Mouse (Mus musculus) heart, postnatal 36 days (tissue): ENCODE data around the gene Vmn1r51. TPM values are rescaled to one million over a fixed set of nuclear protein-coding genes. Genes with fewer than 3 reads are reported as not detected.
"Not testable (repeated sequence)": the region's sequence is repeated elsewhere in the genome, so short reads cannot be mapped to it uniquely, and the experiment has no call there.

Experiments
- DNase-seq, 2 experiments: peaks; one replicate each; pipeline ENCODE4 v3.0.0; 2021 to 2022
- intact Hi-C: fragments of 180-260 bp; cut with DNase I; formaldehyde crosslinking; loops from one replicate; pipeline ENCODE4 v1.15.1; 2025
- total RNA-seq, 2 experiments: library from RNA; stranded (reverse); gene quantifications; 2 replicates each; pipeline ENCODE4 v1.2.3; 2021

Gene Vmn1r51
- not detected for total RNA-seq

DNA sequence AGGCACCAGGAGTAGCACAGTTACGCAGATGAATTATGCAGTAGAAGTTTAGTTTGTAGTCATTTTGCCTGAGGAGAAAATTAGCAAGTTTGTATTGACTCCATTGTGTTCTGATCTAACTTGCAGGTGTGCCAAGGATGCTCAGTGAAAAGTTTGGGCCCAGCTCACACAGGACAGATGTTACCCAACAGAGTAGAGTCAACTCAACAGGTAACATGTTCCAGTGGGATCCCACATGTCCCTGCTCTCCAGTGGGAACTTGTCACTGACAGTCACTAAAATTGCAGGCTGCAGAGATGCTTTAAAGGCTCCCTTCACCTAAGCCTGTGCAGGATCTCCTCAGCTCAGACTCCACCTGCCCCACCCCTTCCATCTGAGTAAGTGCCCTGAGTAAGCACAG is at the start of gene Vmn1r51:
TSS of gene Vmn1r51 (plus strand) at position 301 of the 400 bp plus-strand sequence.
- DNase-seq, intact Hi-C loops: not testable (repeated sequence)

DNA sequence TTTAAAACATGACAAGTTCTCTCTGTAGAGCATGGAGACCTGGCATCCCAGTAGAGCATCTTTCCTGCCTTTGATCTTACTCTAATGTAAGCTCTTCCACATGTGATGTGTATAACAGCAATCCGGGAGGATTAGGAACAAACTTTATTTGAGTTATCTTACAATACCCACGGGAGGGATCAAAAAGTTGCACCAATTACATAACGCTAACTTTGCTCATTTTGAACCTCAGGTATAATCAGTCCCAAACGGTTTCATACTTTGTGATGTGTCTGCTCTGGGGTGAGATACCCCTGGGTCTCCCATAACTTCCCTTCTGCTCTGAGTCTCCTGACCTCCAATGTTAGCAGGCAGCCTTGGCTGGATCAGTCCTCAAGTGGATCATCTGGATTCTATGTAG is 44.0 kb upstream of the Vmn1r51 start, which contains the start of gene Vmn1r49:
TSS of gene Vmn1r49 (minus strand) at position 101 of the 400 bp plus-strand sequence.
- no peak for DNase-seq
- intact Hi-C loops = no loop called here

DNA sequence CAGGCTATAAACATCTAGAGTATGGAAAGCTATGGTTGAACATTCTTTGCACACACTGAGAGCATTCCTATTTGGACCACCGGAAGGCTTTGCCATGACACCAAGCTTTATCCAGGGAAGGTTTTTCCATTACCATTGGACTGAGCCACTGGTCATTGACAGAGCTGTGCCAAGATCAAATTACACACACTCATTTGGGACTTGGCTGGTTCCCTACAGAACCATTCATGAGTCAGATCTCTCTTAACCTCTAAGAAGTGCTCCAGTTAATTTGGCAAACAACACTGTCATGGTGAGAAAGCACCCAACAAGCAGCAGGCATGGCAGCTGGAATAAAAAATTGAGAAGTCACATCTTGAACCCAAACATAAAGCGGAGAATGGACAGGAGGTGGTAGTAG is 21.8 kb upstream of the Vmn1r51 start:
- DNase-seq = no peak
- intact Hi-C loops = no loop called here

DNA sequence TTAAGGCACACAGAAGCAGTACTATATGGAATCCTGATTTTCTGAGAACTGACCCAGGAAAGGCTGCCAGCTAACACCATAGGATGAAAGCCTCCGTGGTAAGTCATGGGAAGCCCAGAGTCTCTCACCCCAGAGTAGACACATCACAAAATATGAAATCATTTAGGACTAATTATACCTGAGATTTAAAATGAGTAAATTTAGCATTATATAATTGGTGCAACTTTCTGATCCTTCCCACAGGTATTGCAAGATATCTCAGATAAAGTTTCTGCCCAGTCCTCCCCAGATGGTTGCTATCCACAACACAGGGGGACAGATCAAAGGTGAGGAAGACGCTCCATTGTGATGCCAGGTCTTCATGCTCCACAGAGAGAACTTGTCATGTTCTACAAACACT is 21.3 kb upstream of the Vmn1r51 start, which contains the start of gene Vmn1r50:
TSS of gene Vmn1r50 (plus strand) at position 301 of the 400 bp plus-strand sequence.
- intact Hi-C loops = no loop called here
- DNase-seq = no peak

DNA sequence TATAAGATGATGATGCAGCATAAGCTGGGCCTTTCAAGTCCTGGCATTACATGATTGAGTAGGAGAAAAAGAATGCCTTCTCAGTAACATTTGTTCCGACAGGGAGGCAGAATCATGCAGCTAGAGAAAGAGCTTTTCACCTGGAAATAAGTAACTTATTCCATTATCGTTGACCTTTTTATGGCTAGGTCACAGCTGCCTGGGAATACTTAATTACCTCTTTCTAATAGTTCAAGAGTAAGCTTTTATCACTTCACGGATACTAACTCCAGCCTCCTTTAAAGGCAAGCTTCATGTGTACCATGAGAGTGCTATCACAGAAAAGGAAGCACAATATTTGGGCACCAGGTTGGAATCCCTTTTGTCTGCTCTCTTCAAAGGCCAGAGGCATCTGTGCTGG is 37.7 kb downstream of the Vmn1r51 start:
- intact Hi-C loops = no loop called here
- DNase-seq = no peak

DNA sequence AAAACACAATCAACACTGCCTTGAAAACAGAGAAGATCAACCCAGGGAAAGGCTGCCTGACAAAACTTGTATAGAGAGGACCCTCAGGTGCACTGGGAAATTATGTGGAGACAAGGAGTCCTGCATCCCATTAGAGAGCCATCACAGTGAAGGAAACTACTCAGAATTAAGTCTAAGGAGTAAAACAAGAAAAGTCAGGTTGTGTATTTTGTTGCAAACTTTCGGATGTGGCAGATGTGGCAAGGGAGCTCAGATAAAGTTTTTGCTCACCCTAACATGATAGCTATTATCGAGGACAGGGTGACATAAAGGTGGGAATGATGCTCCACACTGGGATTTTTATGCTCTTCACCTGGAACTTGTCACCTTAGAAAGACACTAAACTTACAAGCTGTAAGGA is 52.1 kb downstream of the Vmn1r51 start, which contains the start of gene Vmn1r52:
TSS of gene Vmn1r52 (plus strand) at position 301 of the 400 bp plus-strand sequence.
- DNase-seq = no peak
- intact Hi-C loops = no loop called here

Other genes starting within 250 kb of the Vmn1r51 start
- gene Vmn1r42, start 246.2 kb upstream of the Vmn1r51 start, total RNA-seq = under 1 TPM in 1 of 2 experiments, not detected in 1; 0.19 TPM
- gene Vmn1r43, start 246.2 kb upstream of the Vmn1r51 start, total RNA-seq = not detected
- not detected for gene Vmn1r44, start 238.9 kb upstream of the Vmn1r51 start, total RNA-seq
- not detected for gene Vmn1r45, start 182.0 kb upstream of the Vmn1r51 start, total RNA-seq
- not detected for gene Vmn1r46, start 153.3 kb upstream of the Vmn1r51 start, total RNA-seq
- gene Vmn1r47, start 106.4 kb upstream of the Vmn1r51 start, total RNA-seq = not detected
- not detected for gene Vmn1r48, start 85.8 kb upstream of the Vmn1r51 start, total RNA-seq
- gene Vmn1r49, start 44.1 kb upstream of the Vmn1r51 start, total RNA-seq = not detected
- gene Vmn1r50, start 21.2 kb upstream of the Vmn1r51 start, total RNA-seq = not detected
- not detected for gene Vmn1r52, start 52.2 kb downstream of the Vmn1r51 start, total RNA-seq
- gene V1ra8, start 80.2 kb downstream of the Vmn1r51 start, total RNA-seq = not detected
- gene Vmn1r53, start 101.8 kb downstream of the Vmn1r51 start, total RNA-seq = not detected
- not detected for gene Vmn1r54, start 123.7 kb downstream of the Vmn1r51 start, total RNA-seq
- gene BC048671, start 178.6 kb downstream of the Vmn1r51 start, total RNA-seq = not detected
- not detected for gene Chst13, start 202.6 kb downstream of the Vmn1r51 start, total RNA-seq
- not detected for gene Uroc1, start 210.7 kb downstream of the Vmn1r51 start, total RNA-seq
- gene Zxdc, start 246.9 kb downstream of the Vmn1r51 start, total RNA-seq = 10 to 100 TPM; 14.4 to 14.6 TPM